Mouse (Mus musculus) skeletal muscle tissue, adult 2 months (tissue): ENCODE data around the gene Chtop.

Experiments
- DNase-seq: peaks from one replicate; pipeline ENCODE4 v3.0.0-alpha.2; 2012; ENCODE audit warnings: low read depth, low spot score

Chtop gene

DNA sequence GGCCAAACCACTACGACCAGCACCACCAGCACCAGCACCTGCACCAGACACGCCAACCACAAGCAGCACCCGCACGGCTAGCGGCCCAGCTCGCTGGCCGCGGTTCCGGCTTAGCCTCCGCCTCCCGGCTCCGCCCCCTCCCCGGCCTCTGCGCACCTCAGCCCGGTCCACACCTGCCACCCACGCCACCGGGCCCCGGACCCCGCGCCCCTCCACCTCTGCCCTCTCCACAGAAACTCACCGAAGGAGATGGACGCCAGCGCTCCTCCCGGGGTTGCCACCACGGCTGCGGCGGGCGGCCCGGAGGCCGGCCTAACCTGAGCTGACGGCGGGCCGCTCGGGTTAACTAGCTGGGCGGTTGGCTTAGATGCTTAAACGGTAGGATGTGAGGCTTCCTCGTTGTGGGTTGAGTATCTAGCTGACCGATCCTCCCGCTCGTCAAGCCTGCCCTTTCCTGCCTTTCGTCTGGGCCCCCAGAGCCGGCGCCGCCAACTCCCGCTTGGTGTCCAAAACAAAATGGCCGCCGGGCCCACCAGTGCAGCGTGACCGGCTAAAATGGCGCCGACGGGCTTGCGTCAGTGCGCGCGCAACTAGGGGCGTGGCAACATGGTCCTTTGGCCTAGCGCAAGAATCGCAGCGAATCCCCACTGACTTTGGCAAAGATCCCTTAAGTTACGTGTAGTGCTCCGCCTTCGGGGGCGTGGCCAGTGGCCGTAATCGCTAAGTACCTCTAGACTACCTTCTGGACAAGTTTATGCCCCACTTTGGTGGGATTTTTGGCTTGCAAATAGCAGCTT, at the start of gene Chtop:
Gene Chtop (minus strand): TSS at position 549 of the 797 bp plus-strand sequence.
- DNase-seq = peak; percentile 99

DNA sequence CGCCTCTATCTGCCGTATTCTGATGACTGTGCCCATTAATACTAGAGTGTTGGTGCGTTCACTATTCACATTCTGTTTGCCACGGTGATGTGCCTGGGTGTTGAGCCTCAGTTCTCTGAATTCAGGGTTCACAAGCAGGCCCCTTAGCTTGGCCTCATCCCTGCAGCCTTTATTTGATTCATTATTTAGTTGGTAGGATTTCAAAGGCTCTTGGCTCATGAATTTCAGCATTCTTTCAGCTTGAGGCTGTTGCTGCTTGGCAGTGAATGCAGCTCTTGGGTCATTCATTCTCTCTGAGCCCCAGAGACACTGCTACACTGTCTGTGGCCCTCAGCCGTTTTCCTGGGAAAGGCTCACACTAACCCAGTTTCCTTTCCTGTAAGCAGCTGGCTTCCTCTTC, 46.7 kb upstream of the Chtop start:
- DNase-seq = peak; percentile 56

DNA sequence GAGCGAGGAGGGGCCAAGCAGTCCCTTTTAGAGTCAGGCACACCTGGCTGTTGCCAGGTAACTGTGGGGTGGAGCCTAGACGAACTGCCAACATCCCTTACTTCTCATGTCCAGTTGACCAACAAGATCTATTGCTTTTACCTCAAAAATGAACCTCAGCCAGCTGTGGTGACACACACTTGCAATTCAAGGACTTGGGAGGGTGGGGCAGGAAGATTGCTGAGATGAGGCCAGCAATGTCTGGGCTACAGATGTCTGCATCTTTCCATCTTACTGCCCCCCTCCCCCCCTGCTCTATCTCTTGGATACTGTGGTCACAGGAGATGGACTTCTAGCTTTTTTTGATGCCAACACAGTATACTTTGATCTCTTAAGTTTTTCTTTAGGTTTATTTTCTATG, 42.9 kb upstream of the Chtop start:
- no peak for DNase-seq

DNA sequence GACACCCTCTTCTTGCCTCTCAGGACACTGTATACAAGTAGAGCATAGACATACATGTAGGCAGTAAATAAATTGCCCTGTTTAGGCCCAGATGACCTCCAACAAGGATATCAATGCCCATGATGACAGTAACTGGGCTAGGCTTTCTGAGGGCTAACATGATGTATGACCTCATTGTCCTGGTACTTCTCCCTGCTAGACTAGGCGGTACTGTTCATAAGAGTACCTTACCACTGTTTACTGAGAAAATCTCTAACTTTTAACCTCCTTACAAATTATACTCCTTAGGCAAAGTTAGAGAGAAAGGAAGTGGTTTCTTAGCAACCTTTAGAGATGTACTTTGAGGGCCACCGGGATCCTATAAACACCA, 41.1 kb upstream of the Chtop start:
- no peak for DNase-seq

DNA sequence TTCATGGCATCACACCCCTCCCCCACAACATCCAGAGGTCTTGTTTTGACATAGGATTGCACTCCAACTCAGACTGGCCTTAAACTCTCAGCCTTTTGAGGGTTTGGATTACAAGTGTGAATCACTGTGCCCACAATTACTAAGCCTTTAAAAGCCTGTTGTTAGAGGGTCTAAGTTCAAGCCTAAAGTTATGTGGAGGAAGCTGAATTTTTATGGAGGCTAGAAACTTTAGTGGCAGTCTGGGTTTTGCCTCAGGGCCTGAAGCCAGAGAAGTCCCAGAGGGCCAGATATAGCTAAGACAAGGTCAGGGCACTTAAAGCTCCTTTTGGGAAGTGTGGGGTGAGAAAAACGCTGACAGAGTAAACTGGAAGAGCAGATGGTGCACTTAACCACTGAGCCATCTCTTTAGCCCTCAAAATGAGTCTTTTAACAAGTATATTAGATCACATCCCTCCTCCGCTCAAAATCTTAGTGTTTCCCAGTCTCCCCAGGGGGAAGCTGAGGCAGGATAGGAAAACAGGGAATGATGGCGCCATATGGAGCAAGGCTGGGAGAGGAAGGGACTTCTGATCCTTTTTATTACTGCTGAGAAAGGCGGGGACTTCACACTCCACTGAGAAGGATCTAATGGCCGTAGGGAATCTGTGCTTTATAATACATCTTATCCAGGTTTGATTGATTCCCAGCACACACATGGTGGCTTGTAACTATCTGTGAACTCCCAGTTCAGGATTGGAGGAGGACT, 40.5 kb upstream of the Chtop start:
- DNase-seq = no peak

DNA sequence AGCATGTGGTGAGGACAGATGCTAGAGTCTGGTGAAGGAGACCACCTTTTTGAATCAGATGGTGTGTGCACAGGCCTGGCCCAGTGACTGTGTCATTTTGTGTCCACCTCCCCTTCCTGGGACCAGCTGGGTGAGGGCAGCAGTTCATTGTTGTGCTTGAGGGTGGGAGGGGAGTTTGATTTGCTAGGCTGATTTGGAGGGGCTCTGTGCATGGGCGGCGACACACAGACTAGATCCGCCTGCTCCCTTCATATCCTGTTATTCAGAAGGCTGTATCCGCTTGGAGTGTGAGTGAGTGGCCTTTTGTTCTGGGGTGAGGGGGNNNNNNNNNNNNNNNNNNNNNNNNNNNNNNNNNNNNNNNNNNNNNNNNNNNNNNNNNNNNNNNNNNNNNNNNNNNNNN, 31.6 kb upstream of the Chtop start:
- no peak for DNase-seq

DNA sequence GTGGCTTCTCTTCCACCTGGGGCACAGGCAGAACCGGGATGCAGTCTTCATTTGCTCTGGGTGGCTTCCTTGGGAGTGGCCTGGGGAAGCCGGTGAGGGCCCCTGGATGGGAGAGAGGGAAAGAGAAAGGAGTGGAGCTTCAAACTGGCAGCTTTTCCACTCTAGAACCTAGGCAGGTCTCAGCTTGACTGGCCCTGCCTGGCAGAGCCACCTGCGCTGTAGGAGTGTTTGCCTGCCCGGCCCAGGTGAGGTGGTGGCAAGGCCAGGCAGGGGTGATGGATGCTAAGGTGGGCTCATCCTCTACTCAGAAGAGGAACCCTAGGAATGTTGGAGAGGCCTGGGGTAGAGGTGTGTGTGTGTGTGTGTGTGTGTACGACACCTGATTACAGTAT, 28.6 kb upstream of the Chtop start:
- DNase-seq = no peak

DNA sequence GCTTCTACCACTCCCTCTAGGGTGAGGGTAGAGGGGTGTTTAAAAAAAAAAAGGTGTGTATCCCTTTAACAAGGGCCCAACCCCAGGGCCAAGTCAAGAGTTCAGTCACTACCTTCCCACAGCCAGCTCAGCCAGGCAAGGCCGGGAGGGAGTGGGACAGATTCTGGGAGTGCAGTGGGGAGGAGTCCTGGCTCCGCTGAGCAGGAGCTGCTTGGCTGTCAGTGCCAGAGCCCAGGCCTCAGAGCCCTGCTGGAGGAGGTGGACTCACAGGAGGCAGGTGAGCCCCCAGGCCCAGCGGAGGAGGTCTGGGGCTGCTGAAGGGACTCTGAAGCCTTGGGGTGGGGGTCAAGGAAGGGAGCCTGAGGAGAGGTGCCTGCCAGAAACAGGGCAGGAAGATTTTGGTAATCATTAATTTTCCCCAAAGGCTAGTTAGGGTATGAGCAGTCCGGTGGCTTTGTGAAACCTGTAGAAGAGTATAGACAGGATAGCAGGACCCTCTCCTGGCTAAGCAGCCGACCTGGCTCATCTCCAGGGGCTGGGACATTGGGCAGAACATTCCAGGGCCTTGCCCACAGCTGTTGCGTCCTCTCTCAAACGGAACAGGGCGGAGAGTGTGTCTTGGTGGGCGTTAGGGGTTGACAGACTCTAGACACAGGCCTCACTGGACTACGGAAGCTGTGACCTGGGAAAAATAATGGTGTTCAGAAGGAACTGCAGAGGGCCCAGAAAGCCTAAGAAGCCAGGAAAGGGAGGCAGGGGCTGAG, 28.0 kb upstream of the Chtop start, which contains the start of gene S100a16:
Gene S100a16 (plus strand): TSS at position 114 of the 764 bp plus-strand sequence.
- peak; percentile 89 for DNase-seq

DNA sequence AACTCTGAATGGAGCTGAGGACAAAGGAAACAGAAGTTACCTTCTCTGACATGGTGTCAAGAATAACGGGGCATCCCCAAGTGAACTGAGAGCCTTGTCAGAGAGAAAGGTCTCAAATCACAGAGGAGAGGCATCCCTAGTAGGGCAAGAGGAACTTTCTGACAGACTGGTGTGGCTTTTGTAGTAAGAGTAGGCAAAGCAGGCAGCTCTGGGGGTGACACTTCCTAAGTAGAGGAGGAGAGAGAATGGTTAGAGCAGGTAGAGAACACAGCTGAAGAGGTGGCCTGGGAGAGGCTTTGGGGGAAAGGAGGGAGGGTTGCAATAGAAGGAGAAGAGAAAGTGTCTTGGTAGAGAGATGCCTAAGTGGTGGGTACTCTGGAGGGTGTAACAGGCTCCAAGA, 26.1 kb upstream of the Chtop start:
- DNase-seq = no peak

DNA sequence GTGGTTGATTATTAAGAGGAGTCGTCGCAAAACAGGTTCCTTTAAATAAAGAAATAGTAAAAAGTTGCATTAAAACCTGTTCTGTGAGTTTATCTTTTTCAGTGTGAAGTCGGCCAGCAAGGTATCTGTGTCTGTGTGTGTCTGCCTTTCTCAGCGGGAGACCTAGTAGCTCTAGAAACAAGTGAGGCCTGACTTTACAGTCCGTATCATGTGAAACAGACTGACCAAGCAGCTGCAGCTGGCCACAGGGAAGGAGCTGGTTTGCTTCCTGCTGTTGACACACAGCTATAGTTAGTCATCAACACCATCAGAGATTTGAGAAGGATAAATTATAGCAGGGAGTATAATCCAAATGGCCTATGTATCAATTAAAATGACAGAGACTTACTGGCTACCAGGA, 22.4 kb upstream of the Chtop start:
- no peak for DNase-seq

DNA sequence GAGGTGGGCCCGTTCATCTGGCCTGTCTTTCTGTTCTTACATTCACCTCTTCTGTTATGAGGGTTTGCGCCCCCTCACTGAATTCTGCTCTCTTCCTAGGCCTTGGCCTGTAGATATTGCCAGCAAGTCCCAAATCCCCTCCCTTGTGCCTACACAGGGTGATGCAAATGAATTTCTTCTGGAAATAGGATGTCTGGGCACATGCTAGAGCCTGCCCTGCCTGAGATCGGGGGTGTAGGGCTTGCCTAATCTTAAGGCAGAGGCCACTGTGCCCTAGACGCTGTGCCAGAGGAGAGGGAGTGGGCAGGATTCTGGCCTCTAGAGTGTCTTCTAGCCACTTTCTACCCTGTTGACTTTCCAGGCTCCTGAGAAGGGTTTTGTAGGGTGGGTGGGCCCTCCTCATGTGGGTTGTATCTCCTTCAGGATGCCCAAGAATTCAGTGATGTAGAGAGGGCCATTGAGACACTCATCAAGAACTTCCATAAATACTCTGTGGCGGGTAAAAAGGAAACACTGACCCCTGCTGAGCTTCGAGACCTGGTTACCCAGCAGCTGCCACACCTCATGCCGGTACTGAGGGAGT, 18.1 kb upstream of the Chtop start:
- no peak for DNase-seq

DNA sequence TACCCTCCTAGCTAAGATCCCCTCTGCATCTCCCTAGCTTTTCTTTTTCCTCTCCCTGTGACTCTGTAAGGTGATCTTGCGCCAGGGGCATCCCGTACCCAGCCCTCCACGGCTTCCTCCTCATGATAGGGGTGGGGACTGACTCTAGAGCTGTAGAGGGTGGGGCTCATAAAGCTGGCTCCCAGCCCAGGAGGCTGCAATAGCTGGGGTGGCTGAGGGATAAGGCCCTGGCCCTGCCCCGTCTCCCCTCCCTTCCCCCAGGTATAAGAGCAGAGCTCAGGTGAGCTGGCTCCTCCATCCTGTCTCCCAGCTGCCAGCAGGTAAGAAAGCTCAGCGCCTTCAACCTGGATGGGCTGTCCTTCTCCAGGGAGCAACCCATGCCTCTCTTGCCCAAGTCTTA, 17.3 kb upstream of the Chtop start, which contains the start of gene S100a14:
Gene S100a14 (plus strand): TSS at position 277 of the 400 bp plus-strand sequence.
- no peak for DNase-seq

DNA sequence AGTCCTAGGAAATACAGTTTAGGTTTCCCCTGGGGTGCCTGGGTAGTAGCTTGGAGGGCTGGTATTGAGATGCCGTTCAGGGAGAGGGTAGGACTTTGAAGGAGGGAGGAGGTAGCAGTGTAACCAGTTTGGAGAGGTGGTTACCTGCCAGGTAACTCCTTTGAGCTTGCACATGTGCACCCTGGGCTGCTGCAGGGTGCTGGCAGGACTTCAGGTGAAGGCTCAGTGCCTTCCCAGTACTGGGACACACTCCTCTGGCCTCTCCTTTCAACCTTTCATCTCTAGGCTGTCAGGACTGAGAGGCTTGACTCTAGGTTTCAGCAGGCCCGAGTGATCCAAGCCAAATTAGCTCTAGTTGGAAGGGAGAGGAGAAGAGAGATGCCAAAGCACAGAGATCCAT, 16.8 kb upstream of the Chtop start:
- DNase-seq = no peak

DNA sequence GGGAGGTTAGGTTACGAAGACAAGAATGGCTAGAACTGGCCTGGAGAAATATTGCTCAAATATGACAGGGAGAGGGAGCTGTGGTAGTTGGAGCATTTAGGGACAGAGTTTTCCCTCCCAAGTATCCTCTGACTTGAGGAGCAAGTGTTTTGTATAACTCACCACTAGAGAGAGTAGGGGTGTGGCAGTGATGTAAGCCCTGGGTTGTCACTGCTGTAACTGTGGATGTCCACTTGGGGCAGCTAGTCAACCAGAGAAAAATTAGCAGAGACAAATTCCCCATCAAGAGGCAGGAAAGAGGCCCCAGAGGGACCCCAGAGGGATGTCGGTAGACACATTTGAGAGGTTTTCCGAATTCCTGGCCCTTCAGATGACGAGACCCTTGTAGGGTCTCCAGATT, 16.1 kb upstream of the Chtop start:
- DNase-seq = peak; percentile 70

DNA sequence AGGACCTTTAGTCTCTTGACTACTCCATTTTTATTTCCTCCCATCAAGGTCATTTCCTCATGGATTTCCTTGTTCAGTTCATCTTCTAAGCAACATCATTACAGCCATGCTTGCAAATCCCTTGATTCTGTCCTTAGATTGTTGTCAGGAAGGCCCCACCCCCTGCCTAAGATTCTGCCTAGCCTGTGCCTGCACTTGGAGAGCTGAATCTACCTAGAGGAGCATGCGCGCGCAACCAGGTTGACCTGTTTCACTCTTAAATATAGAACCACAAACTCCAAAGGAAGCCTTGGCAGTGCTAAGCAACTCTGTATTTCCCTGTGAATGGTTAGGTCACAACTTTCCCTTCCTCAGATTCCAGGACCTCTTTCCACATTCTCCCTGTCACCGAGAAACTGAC, 8.4 kb upstream of the Chtop start:
- no peak for DNase-seq

DNA sequence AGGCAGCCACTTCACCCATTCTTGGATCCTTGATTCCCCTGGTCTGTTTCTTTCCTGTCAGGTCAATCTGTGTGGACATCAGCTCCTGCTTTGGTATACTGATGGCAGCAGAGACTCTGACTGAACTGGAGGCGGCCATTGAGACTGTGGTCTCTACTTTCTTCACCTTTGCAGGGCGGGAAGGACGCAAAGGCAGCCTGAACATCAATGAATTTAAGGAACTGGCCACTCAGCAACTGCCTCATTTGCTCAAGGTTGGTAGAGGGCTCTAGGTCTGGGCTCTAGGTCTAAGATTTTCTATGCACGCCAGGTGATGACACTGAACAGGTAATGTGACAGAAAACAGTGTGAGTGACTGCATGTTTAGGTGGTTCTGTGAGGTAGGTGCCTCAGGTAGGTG, 6.5 kb upstream of the Chtop start:
- no peak for DNase-seq

DNA sequence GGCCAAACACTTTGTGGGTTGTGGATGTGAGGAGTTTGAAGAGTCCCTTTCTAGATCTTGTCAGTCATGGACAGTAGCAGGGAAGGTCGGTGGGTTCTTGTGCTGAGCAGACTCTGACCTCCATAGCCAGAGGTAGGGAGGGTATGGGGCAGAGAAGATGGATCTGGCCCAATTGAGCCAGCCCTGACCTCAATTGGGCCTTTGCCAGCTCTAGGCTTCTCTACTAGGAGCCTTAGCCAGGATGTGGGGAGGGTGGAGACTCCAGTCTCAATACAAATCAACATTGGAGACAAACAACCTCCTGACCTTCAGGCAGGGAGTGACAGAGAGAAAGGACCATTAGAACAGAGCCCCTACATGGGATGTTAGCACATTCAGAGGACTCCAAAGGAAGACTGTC, 5.9 kb upstream of the Chtop start:
- peak; percentile 47 for DNase-seq

DNA sequence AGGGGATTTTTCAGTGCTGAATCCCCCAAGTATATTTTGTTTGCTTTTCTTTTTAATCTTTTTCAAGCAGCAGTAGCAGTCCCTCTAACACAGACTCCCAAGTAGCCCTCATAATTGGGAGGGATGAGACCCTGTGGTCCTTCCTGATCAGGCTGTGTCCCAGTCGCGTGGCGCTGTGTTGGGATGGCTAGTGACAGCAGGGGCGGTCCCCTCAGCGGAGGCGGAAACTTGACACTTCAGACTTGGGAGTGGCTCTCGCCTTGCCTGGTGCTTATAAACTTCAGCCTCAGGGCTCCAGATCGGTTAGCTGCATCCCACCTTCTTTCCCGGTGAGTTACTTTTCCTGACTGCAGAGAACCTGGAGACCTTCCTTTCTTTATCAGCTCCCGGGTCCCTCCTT, 5.4 kb upstream of the Chtop start:
- peak; percentile 79 for DNase-seq

DNA sequence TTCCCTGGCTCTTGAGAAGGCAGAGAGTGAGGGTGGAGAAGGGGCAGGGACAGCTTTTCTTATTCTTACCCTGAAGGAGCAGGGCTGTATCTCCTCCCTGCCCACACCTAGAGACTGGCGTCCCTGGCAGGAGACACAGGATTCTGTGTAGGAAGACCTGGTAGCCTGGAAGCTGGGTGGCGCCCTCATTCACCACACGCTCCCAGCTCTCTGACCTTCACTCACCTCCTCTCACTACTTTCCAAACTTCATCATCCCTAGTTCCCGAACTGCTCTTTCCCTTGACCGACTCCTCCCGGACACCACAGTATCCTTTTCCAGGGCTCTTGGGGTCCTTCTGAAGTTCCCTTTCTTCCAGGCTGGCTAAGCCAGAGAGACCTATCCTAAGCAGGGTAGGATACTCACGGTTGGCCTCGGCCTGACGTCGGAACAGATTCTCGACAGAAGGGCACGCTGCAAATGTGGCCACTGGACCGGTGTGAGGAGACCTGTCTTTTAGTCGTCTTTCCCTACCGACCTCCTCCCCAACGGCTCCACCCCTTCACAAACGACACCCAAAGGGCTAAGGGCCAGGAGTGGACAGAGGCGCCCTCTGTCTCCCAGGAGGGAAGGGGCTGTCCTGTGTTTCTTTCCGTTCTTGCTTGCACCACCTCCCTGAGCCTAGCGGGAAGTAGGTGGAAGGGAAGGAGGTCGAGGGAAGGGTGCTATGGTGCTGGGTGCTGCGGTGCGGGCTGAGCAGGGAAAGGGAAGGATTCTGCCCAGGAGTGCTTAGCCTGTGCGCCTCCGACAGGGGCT, 4.7 kb upstream of the Chtop start, which contains the start of the genes S100a1 and S100a13:
Gene S100a1 (minus strand): TSS at position 597 of the 795 bp plus-strand sequence.
Gene S100a13 (plus strand): TSS at position 640 of the 795 bp plus-strand sequence.
- peak; percentile 80 for DNase-seq

DNA sequence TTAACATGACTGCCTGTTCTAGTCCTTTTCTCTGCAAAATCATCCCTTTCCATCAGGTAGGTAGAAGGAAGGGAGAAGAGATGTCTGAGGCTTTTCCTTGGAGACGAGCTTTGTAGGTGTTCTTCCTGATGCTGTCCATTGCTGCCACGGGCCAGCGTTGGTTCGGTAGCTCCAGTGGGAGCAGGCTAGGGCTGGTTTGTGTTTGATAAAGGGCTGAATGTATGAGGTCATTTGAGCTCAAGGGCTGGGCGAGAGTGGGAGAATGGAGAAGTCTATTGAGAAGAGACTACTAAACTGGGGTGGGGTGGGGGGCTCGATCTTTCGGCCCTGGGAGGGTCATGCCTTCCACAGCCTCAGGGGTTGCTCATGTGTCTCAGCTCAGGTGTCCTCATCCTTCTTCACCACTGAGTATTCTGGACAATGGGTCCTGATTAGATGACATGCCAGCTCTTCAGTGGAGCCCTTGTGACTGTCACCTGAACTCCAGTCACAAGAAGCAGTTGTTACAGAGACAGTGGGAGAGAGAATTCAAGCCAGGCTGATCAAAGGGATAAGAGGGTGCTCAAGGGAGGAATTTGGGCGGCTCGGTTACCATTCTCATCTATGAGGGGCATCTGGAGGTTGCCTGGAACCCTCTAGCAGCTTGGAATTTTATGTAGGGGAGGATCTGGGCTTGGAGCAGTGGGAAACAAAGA, 3.8 kb upstream of the Chtop start:
- no peak for DNase-seq
